Mouse (Mus musculus) testis, adult 2 months (tissue): ENCODE measurements at regions not wholly inside any gene's neighbourhood (a gene's known extent, or its start where the extent isn't known, plus 50 kb on each side); places are given as distances from the start of the nearest gene placed in this dataset.

Source experiments
- CTCF ChIP-seq: fragments of 200-500 bp; IDR thresholded peaks from 2 replicates; pipeline ENCODE4 v1.5.1; 2012; ENCODE audit warnings: low read depth, mild to moderate bottlenecking, inconsistent platforms, low read length, moderate library complexity; ENCODE audit not compliant: control insufficient read depth, insufficient read depth, insufficient replicate concordance
- POLR2A ChIP-seq: fragments of 200-500 bp; IDR thresholded peaks from 2 replicates; pipeline ENCODE4 v1.6.1; 2012; ENCODE audit warnings: low read depth, mild to moderate bottlenecking, inconsistent platforms, low read length, moderate library complexity; ENCODE audit not compliant: control insufficient read depth

DNA sequence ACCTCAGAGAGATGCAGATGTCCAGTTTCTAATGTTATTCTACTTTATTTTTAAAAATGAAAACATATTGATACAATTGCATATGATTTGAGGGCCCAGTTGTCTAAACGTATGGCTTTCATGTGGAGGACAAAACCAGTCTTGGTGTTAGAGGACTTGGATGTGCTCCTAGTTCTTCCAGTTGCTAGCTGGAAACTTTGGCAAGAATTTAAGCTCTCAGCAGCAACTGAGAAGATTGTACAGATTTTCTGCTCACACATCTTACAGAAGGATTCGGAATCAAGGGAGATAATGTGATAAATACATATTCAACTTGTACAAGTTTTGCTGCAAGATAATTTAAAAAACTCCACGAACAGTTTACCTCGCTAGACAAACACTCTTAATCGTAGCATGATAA lies 105.6 kb upstream of the Myocd start:
- TF ChIP-seq CTCF (no peak), POLR2A (no peak)
